Mouse (Mus musculus) brain, embryonic 14.5 days (tissue): Measurements from ENCODE around the gene Gid4.

ENCODE experiments used
- CTCF ChIP-seq: fragments of 200-500 bp; IDR thresholded peaks from 2 replicates; pipeline ENCODE4 v1.5.1; 2012; ENCODE audit warnings: inconsistent platforms, mild to moderate bottlenecking, moderate library complexity, borderline replicate concordance; ENCODE audit not compliant: insufficient read depth, insufficient read length; ENCODE audit errors: extremely low read depth
- POLR2A ChIP-seq: fragments of 200-500 bp; IDR thresholded peaks from 2 replicates; pipeline ENCODE4 v1.6.1; 2012; ENCODE audit warnings: mild to moderate bottlenecking, inconsistent platforms, borderline replicate concordance; ENCODE audit not compliant: poor library complexity, insufficient read depth, insufficient read length, severe bottlenecking; ENCODE audit errors: extremely low read depth

- no peak for TF ChIP-seq CTCF
- TF ChIP-seq POLR2A, result no peak
Observed at GRCm38 (mm10) chr11:60475668-60476362, 58.9 kb downstream of the Gid4 start.
